Mouse (Mus musculus): ENCODE measurements around the gene Tcp1. TPM values are rescaled to one million over a fixed set of nuclear protein-coding genes. Genes with fewer than 3 reads are reported as not detected.

Gene Tcp1
- polyA plus RNA-seq, 1 experiment: 702 TPM

DNA sequence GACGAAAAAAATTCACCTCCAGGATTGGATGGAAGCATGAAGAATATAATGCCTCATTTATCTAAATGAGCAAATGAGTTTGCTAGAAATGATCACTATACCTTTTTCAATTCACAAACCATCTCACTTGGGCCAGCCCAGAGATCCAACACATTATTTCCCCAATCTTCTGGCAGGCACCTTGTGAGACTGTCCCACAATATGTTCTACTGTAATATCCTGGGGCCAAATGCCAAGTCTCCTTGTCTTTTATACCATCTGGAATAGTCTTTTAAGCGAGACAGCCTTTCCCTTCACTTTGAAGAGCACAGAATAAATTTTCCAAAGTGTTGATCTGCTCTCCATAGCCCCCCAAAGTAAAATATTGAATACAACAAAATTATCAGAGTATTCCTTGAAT lies 58.4 kb downstream of the Tcp1 start:
- H3K27ac ChIP-seq (ENCODE audit: control insufficient read depth, insufficient read depth, low read depth, low read length): no peak overlapping the region
- TF ChIP-seq POLR2A (IDR thresholded peaks at IDR 0.05; ENCODE audit: control insufficient read depth, low read depth, low read length) (no peak), CTCF (IDR thresholded peaks at IDR 0.05; ENCODE audit: control insufficient read depth, insufficient read depth, insufficient replicate concordance, low read depth, low read length) (no peak)
- no peaks in the 10 kb centered on the region for H3K4me1 ChIP-seq (ENCODE audit: control insufficient read depth, insufficient read depth, low read length)
- no peaks in the 10 kb centered on the region for H3K27me3 ChIP-seq (ENCODE audit: control insufficient read depth, insufficient read depth, low read length)
- H3K36me3 ChIP-seq (ENCODE audit: control insufficient read depth, insufficient read depth, low read length): no peaks in the 10 kb centered on the region; the same call in 1 of the 2 replicates
- no peak overlapping the region for H3K4me3 ChIP-seq (ENCODE audit: control insufficient read depth, low read depth, low read length)

Other genes starting within 250 kb of the Tcp1 start
- gene Slc22a1, start 239.9 kb upstream of the Tcp1 start, polyA plus RNA-seq (2012; rRNA removed): not detected in 2 replicates
- gene Igf2r, start 146.0 kb upstream of the Tcp1 start, polyA plus RNA-seq (2012; rRNA removed): 3.8 and 4.8 TPM in 2 replicates
- 78.9 and 80.3 TPM in 2 replicates for gene Mas1, start 47.6 kb upstream of the Tcp1 start, polyA plus RNA-seq (2012; rRNA removed)
- gene Mrgprh, start 39.7 kb upstream of the Tcp1 start, polyA plus RNA-seq (2012; rRNA removed): 0.10 TPM in 2 replicates
- gene Pnldc1, start 5.5 kb upstream of the Tcp1 start, polyA plus RNA-seq (2012; rRNA removed): 13.9 and 17.1 TPM in 2 replicates
- gene Mrpl18, start 644 bp downstream of the Tcp1 start, polyA plus RNA-seq (2012; rRNA removed): 26.3 and 32.3 TPM in 2 replicates
- gene Acat3, start 24.9 kb downstream of the Tcp1 start, polyA plus RNA-seq (2012; rRNA removed): 1.9 and 2.9 TPM in 2 replicates
- gene Acat2, start 45.0 kb downstream of the Tcp1 start, polyA plus RNA-seq (2012; rRNA removed): 8.0 and 10.3 TPM in 2 replicates
- gene Wtap, start 78.5 kb downstream of the Tcp1 start, polyA plus RNA-seq (2012; rRNA removed): 6.1 and 7.6 TPM in 2 replicates
- 211 and 262 TPM in 2 replicates for gene Sod2, start 91.1 kb downstream of the Tcp1 start, polyA plus RNA-seq (2012; rRNA removed)
- gene Gpr31b, start 136.6 kb downstream of the Tcp1 start, polyA plus RNA-seq (2012; rRNA removed): 0.14 and 0.28 TPM in 2 replicates
- 169 and 196 TPM in 2 replicates for gene Tcp10b, start 145.4 kb downstream of the Tcp1 start, polyA plus RNA-seq (2012; rRNA removed)
- gene Unc93a, start 216.1 kb downstream of the Tcp1 start, polyA plus RNA-seq (2012; rRNA removed): 13.6 and 13.9 TPM in 2 replicates